Mouse (Mus musculus): ENCODE data around the gene Acvr1. TPM values are rescaled to one million over a fixed set of nuclear protein-coding genes. Genes with fewer than 3 reads are reported as not detected.

The Acvr1 gene
- total RNA-seq, 2 experiments from 2014 or later: 0.77 to 2.8 TPM

DNA sequence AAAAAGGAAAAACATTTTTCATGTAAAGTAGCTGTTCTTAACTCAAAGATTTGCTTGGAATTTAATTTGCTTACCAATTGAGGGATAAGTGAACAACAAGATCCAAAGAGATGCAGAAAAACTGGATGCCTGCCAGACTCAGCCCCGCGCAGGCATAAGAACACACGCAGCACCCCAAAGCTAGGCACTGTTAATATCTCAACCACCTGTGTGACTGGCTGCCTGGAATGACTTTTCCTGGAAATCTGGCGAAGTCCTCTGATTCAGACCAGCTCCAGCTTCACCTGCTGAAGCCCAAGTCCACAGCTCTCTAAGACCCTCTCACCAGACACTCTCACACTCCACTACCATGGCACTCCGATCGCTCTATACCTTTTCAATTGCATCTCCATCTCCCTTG lies 42.6 kb downstream of the Acvr1 start:
- ATAC-seq (replicated peaks; ENCODE audit: low FRiP score, poor library complexity, severe bottlenecking): no peak

GRCm38 (mm10) chr2:58523894-58524293 lies 43.1 kb downstream of the Acvr1 start:
- ATAC-seq (replicated peaks; ENCODE audit: low FRiP score, poor library complexity, severe bottlenecking): no peak

DNA sequence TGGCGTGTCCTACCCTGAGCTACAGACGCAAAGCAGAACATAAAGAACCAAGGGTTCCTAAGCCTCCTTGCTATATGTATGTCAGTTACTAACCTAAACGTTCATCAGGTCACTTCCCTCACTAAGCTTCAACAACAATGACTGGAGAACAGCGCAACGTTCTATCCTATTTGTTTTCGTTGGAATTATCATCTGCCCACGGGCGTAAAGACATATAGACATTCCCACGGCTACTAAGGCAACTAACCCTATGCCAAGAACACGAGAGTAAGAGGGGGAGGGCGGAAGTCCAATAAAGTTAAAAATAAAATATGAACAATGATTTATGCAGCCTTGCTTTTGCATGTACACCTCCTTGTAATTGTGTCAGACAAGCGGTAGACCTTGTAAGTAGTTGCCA lies 43.9 kb downstream of the Acvr1 start:
- ATAC-seq (replicated peaks; ENCODE audit: low FRiP score, poor library complexity, severe bottlenecking): no peak

- no peak for ATAC-seq (replicated peaks; ENCODE audit: low FRiP score, poor library complexity, severe bottlenecking)
Observed at GRCm38 (mm10) chr2:58521621-58522020, 45.3 kb downstream of the Acvr1 start.

DNA sequence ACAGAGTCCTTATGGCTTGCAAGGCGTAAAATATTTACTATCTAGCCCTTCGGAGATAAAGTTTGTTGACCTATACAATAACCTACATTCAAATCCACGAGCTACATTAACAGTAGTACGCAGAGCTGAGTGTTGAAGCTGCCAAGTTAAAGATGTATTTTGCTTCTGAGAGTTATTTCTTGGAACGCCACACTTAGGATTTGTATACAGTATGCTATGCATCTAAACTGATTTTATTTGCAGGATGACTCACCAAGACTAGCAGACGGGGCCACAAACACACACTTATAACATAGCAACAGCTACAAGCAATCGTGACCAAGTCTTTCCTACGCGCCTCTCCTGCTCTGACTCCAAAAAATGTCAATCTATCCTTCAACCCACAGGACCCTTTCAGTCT lies 46.2 kb downstream of the Acvr1 start:
- no peak for ATAC-seq (replicated peaks; ENCODE audit: low FRiP score, poor library complexity, severe bottlenecking)

- ATAC-seq (replicated peaks; ENCODE audit: low FRiP score, poor library complexity, severe bottlenecking): no peak
Observed at GRCm38 (mm10) chr2:58518517-58518916, 48.4 kb downstream of the Acvr1 start.

GRCm38 (mm10) chr2:58516920-58517319 lies 50.0 kb downstream of the Acvr1 start:
- no peak for ATAC-seq (replicated peaks; ENCODE audit: low FRiP score, poor library complexity, severe bottlenecking)

GRCm38 (mm10) chr2:58516000-58516399 lies 51.0 kb downstream of the Acvr1 start:
- no peak for ATAC-seq (replicated peaks; ENCODE audit: low FRiP score, poor library complexity, severe bottlenecking)

DNA sequence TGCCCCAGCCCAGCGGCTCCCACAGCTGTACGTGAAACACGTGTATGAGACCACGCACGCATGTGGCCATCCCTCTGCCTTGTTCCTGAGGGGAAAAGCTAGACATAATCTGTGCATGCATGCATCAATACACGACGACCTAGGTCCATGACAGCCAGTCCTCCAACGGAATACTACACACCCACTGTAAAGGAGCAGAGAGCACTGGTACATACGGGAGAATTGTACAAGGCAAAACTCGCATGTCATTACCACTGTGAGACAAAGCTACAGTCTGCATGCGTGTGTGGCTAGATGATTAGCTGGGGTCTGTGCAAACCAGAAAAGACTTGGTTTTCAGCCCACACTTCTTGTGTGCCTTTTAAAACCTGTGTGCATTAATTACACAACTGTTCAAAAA lies 52.5 kb downstream of the Acvr1 start:
- no peak for ATAC-seq (replicated peaks; ENCODE audit: low FRiP score, poor library complexity, severe bottlenecking)

- no peak for ATAC-seq (replicated peaks; ENCODE audit: low FRiP score, poor library complexity, severe bottlenecking)
Observed at GRCm38 (mm10) chr2:58513212-58513611, 53.7 kb downstream of the Acvr1 start.

- no peak for ATAC-seq (replicated peaks; ENCODE audit: low FRiP score, poor library complexity, severe bottlenecking)
Observed at GRCm38 (mm10) chr2:58510192-58510591, 56.8 kb downstream of the Acvr1 start.

- ATAC-seq (replicated peaks; ENCODE audit: low FRiP score, poor library complexity, severe bottlenecking): no peak
Observed at GRCm38 (mm10) chr2:58505306-58506090, 61.5 kb downstream of the Acvr1 start.

DNA sequence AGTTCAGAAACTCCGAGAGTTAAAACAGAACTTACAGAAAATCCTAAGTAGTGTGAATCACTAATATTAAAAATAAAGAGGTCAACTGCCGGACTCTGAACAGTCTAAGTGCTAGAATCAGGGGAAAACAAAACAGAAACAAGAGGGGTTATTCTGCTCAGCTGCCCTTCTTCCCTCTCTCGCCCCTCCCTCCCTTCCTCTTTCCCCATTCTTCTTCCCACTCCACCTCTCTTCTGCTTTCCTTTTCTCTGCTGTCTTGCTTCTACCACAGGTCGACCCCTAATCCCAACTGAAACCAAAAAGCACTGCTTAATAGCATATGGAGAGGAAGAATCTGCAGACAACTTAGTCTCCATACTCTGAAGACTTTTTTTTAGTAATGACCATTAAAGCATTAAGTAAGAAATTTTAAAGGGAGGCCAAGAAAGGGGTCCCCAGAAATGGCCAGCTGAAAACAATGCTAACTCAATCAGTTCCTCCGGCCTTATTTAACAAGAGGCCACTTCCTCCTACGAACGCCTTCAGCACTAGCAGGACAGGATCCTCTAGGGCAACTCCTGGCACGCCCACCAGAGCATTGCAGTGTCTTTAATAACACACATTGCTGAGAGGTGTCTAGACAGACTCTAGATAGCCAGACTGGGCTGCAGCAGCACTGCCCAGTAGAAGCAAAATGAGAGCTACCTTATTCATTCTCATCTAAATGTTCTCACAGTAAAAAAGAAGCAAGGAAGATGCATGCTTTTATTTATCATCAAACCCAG lies 70.1 kb downstream of the Acvr1 start:
- no peak for ATAC-seq (replicated peaks; ENCODE audit: low FRiP score, poor library complexity, severe bottlenecking)

GRCm38 (mm10) chr2:58495271-58495670 lies 71.7 kb downstream of the Acvr1 start:
- ATAC-seq (replicated peaks; ENCODE audit: low FRiP score, poor library complexity, severe bottlenecking): no peak

DNA sequence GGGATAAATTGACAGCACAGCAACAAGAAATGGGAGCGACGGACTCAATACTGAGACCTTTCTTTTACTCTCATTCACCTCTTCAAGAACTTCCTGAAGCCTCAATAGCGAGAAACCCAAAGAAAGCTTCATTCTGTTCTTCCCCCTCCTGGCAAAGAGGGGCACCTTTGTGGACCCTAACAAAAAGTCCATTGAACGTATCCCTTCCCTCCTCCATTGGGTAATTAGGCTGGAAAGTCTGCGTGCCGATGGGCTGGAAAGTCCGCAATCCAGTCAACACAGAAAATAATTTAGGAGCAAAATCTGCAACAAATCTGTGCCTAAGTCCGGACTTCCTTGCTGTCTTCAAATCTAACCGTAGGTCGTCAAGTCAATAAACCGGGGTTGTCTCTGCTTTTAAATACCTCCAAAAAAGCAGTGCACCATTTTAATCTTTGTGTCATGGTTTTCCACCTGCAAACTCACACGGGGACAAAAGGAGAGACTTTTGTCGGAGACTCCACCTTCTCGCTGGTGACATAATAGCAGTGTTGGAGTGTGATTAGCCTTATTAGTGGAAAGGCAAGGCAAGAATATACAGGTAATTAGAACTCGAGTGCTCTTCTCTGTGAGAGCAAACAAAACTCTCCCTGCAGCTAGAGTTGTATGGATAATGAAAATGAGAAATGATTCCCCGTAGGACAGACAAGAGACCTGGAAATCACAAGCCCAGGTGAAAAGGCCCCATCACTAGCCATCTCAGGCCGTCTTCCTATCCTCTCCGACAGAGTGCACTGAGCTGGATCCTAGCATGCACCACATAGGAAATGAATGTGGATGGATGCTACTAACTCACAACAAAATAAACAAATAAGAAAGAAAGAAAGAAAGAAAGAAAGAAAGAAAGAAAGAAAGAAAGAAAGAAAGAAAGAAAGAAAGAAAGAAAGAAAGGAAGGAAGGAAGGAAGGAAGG lies 73.0 kb downstream of the Acvr1 start:
- no peak for ATAC-seq (replicated peaks; ENCODE audit: low FRiP score, poor library complexity, severe bottlenecking)

- ATAC-seq (replicated peaks; ENCODE audit: low FRiP score, poor library complexity, severe bottlenecking): no peak
Observed at GRCm38 (mm10) chr2:58489275-58489674, 77.7 kb downstream of the Acvr1 start.

- no peak for ATAC-seq (replicated peaks; ENCODE audit: low FRiP score, poor library complexity, severe bottlenecking)
Observed at GRCm38 (mm10) chr2:58488404-58488803, 78.6 kb downstream of the Acvr1 start.

GRCm38 (mm10) chr2:58487279-58487560 lies 79.7 kb downstream of the Acvr1 start:
- ATAC-seq (replicated peaks; ENCODE audit: low FRiP score, poor library complexity, severe bottlenecking): no peak

GRCm38 (mm10) chr2:58486441-58487278 lies 80.3 kb downstream of the Acvr1 start:
- ATAC-seq (replicated peaks; ENCODE audit: low FRiP score, poor library complexity, severe bottlenecking): no peak

GRCm38 (mm10) chr2:58485683-58486082 lies 81.3 kb downstream of the Acvr1 start:
- ATAC-seq (replicated peaks; ENCODE audit: low FRiP score, poor library complexity, severe bottlenecking): no peak
